Mouse (Mus musculus) forebrain, embryonic 12.5 days (tissue): Measurements from ENCODE around the gene Gm6880. TPM values are rescaled to one million over a fixed set of nuclear protein-coding genes. Genes with fewer than 3 reads are reported as not detected.
"Not testable (repeated sequence)": the region's sequence is repeated elsewhere in the genome, so short reads cannot be mapped to it uniquely, and the experiment has no call there.

Experiments
- ATAC-seq: fragments of 200-750 bp; cut with Nextera tagmentation; 2 replicates; pipeline ENCODE4 v1.8.0; 2017; ENCODE audit warnings: moderate TSS enrichment; ENCODE audit not compliant: low FRiP score
- H3K27ac ChIP-seq: fragments of 300-500 bp; sonication (generic); 2 replicates; pipeline ENCODE4 v1.5.1; 2016; ENCODE audit warnings: mild to moderate bottlenecking
- H3K27me3 ChIP-seq: fragments of 300-500 bp; sonication (generic); 2 replicates; pipeline ENCODE4 v1.6.1; 2016; ENCODE audit warnings: mild to moderate bottlenecking
- H3K36me3 ChIP-seq: fragments of 300-500 bp; sonication (generic); replicated peaks from 2 replicates; pipeline ENCODE4 v1.6.1; 2016; ENCODE audit warnings: mild to moderate bottlenecking
- H3K4me1 ChIP-seq: fragments of 300-500 bp; sonication (generic); 2 replicates; pipeline ENCODE4 v1.6.1; 2016
- H3K4me2 ChIP-seq: fragments of 300-500 bp; sonication (generic); 2 replicates; pipeline ENCODE4 v1.6.1; 2016; ENCODE audit warnings: mild to moderate bottlenecking, moderate library complexity
- H3K4me3 ChIP-seq: fragments of 300-500 bp; sonication (generic); replicated peaks from 2 replicates; pipeline ENCODE4 v1.5.1; 2016; ENCODE audit warnings: mild to moderate bottlenecking
- H3K9ac ChIP-seq: fragments of 300-500 bp; sonication (generic); 2 replicates; pipeline ENCODE4 v1.6.1; 2016; ENCODE audit warnings: mild to moderate bottlenecking
- H3K9me3 ChIP-seq: fragments of 300-500 bp; sonication (generic); 2 replicates; pipeline ENCODE4 v1.6.1; 2016
- WGBS: fragments of 180-500 bp; shearing (Covaris S2); methylation state at CpG from one replicate; pipeline ENCODE4 v1.1.7; 2016; 5-methylcytosine and 5-hydroxymethylcytosine counted together
- polyA plus RNA-seq: library from polyadenylated mRNA; unstranded; fragments of >200 nt; fragmentation: Nextera tagmentation; extraction: Ambion mirVana; gene quantifications from 2 replicates; pipeline ENCODE4 v1.2.1, GENCODE M21; 2016

Gm6880 gene
- not detected in 2 replicates for polyA plus RNA-seq

DNA sequence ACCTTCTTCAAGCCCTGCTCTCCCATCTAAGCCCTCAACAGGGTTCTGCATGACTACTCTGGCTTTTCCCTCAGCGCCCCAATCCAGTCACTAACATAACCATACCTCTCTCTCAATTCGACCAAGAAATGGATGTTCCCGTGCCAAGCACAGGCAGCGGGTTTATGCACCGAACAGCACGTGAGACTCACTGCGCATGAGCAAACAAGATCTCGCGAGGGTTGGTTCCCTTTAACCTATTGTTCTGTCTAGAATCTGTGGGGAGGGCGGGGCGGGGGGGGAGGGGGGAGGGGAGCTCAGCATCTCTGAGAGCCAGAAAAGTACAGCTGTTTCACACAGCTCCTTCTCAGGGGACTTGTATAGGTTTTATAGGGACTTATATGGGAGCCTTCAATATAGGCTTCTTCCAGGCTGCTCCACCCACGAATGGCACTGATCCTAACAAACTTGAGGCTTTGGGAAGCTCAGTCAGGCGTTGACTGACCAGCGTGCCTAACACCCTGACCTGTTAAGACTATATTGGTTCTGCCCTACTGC lies at the start of gene Gm6880:
Gm6880 (minus strand) TSS at position 51 of the 537 bp plus-strand sequence.
- H3K27ac ChIP-seq, H3K4me3 ChIP-seq, ATAC-seq, H3K27me3 ChIP-seq, H3K4me1 ChIP-seq, H3K36me3 ChIP-seq, H3K9me3 ChIP-seq, H3K9ac ChIP-seq, H3K4me2 ChIP-seq: not testable (repeated sequence)
- 78% methylated on average over 13 of the region's 14 CpGs for WGBS

- H3K4me3 ChIP-seq, H3K4me2 ChIP-seq, ATAC-seq, H3K27ac ChIP-seq, H3K27me3 ChIP-seq, H3K9ac ChIP-seq, H3K9me3 ChIP-seq, H3K4me1 ChIP-seq, H3K36me3 ChIP-seq: not testable (repeated sequence)
Measured at GRCm38 (mm10) chrX:74517461-74517860, 36.3 kb upstream of the Gm6880 start.

- 30% methylated on average over 1 of the region's 1 CpGs for WGBS
- Histone ChIP-seq H3K4me2 (no peak overlapping the region), H3K27ac (no peak overlapping the region), H3K36me3 (no peaks in the 10 kb centered on the region), H3K27me3 (no peaks in the 10 kb centered on the region), H3K4me3 (no peak overlapping the region), H3K9ac (no peak overlapping the region), H3K4me1 (no peaks in the 10 kb centered on the region), H3K9me3 (no peaks in the 10 kb centered on the region)
- ATAC-seq, result no peak
Measured at GRCm38 (mm10) chrX:74497131-74497530, 15.9 kb upstream of the Gm6880 start.

DNA sequence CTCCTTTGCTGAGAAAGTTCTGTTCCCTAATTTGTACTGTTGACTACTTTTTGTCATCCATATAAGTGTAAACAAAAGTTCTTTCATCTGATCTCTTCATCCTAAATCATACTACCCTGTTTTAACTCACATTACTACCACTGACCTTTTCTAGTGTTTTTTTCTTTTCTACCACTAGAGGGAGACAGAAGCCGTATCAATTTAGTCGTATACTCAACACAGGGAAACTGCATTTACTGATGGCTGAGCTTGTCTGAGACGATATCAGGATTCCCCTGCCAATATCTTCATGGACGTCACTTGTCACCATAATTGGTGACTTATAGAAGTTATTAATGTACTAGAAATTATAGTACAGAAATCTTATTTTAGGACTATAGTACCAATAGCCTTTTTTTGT lies 28.4 kb downstream of the Gm6880 start:
- Histone ChIP-seq H3K4me1 (no peaks in the 10 kb centered on the region), H3K27me3 (no peaks in the 10 kb centered on the region), H3K9me3 (no peaks in the 10 kb centered on the region), H3K9ac (no peak overlapping the region), H3K4me2 (no peak overlapping the region), H3K36me3 (peaks cover 5% of the 10 kb centered on the region; the same call in 1 of the 2 replicates), H3K27ac (no peak overlapping the region), H3K4me3 (no peak overlapping the region)
- whole genome bisulfite sequencing, result 21% methylated on average over 4 of the region's 4 CpGs
- ATAC-seq, result no peak

DNA sequence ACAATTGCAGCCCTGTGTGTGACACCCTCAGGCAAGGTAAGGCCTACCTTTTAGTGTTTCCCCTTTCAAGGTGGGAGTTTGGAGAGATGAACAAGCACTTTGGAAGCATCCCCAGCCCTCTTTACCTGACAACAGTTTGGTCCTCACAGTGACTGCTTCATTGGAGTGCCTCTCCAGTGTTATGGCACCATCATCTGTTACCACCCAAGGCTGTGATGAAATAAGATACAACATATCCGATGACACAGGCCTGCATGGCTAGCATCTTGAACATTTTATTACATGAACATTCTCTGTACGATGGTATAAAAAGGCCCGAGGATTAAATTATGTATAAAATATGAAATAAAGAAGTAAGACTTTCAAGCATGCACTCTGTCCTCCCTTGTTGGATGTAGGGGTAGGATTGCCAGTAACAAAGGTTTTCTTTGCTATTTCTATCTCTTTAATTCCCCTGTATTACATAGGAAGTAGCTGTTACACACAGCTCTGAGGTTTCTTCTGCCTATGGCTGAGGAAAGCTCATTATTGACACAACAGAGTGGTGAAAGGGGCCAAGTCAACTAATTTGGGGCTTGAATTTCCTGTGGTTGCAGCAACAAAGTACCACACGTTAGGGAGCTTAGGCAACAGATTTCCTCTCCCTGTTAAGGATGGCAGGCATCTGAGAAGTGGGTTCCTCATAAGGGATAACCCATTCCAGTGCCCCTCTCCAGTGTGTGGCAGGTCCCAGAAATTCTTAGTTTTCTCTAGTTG lies 29.9 kb downstream of the Gm6880 start:
- ATAC-seq, result no peak
- Histone ChIP-seq H3K4me1 (no peaks in the 10 kb centered on the region), H3K27ac (no peak overlapping the region), H3K9ac (no peak overlapping the region), H3K4me2 (no peak overlapping the region), H3K27me3 (no peaks in the 10 kb centered on the region), H3K36me3 (peaks cover 9% of the 10 kb centered on the region; the same call in 1 of the 2 replicates), H3K9me3 (no peaks in the 10 kb centered on the region), H3K4me3 (no peak overlapping the region)
- 79% methylated on average over 4 of the region's 4 CpGs for WGBS

Other genes with a start within 250 kb of the Gm6880 start
- 198 and 216 TPM in 2 replicates for gene Flna, start 231.6 kb downstream of the Gm6880 start, polyA plus RNA-seq
- 20.5 and 23.5 TPM in 2 replicates for gene Emd, start 226.7 kb downstream of the Gm6880 start, polyA plus RNA-seq
- 555 and 564 TPM in 2 replicates for gene Rpl10, start 210.6 kb downstream of the Gm6880 start, polyA plus RNA-seq
- gene Taz, start 199.5 kb downstream of the Gm6880 start, polyA plus RNA-seq, result 81.6 and 84.3 TPM in 2 replicates
- gene Dnase1l1, start 199.1 kb downstream of the Gm6880 start, polyA plus RNA-seq, result 5.0 TPM in 2 replicates
- 101 and 104 TPM in 2 replicates for gene Atp6ap1, start 184.3 kb downstream of the Gm6880 start, polyA plus RNA-seq
- gene Gdi1, start 176.4 kb downstream of the Gm6880 start, polyA plus RNA-seq, result 561 and 617 TPM in 2 replicates
- 64.1 and 68.6 TPM in 2 replicates for gene Fam50a, start 168.4 kb downstream of the Gm6880 start, polyA plus RNA-seq
- 47.7 and 55.3 TPM in 2 replicates for gene Plxna3, start 152.3 kb downstream of the Gm6880 start, polyA plus RNA-seq
- 105 and 106 TPM in 2 replicates for gene Lage3, start 127.8 kb downstream of the Gm6880 start, polyA plus RNA-seq
- 68.2 and 68.5 TPM in 2 replicates for gene Ubl4a, start 108.2 kb downstream of the Gm6880 start, polyA plus RNA-seq
- 8.3 and 8.8 TPM in 2 replicates for gene Slc10a3, start 108.0 kb downstream of the Gm6880 start, polyA plus RNA-seq
- 29.1 and 34.0 TPM in 2 replicates for gene Fam3a, start 88.1 kb downstream of the Gm6880 start, polyA plus RNA-seq
- gene Ikbkg, start 88.1 kb downstream of the Gm6880 start, polyA plus RNA-seq, result 23.7 and 26.1 TPM in 2 replicates
- 51.0 and 51.6 TPM in 2 replicates for gene G6pdx, start 52.2 kb downstream of the Gm6880 start, polyA plus RNA-seq
- not detected in 2 replicates for gene Olfr1326-ps1, start 93.5 kb upstream of the Gm6880 start, polyA plus RNA-seq
- gene Olfr1325, start 111.3 kb upstream of the Gm6880 start, polyA plus RNA-seq, result not detected in 2 replicates
- gene Gm5640, start 164.2 kb upstream of the Gm6880 start, polyA plus RNA-seq, result 0.15 TPM in 1 of 2 replicates, not detected in the other